Mouse (Mus musculus) limb, embryonic 15.5 days (tissue): ENCODE results near the gene Tmem131l. TPM values are rescaled to one million over a fixed set of nuclear protein-coding genes. Genes with fewer than 3 reads are reported as not detected.

Experiments
- ATAC-seq: fragments of 200-750 bp; cut with Nextera tagmentation; 2 replicates; pipeline ENCODE4 v1.8.0; 2017; ENCODE audit warnings: low read depth, moderate TSS enrichment; ENCODE audit not compliant: insufficient number of reproducible peaks, low FRiP score, low TSS enrichment
- H3K27ac ChIP-seq: fragments of 300-500 bp; sonication (generic); 2 replicates; pipeline ENCODE4 v1.5.1; 2015; ENCODE audit warnings: moderate library complexity, mild to moderate bottlenecking, inconsistent platforms
- H3K27me3 ChIP-seq: fragments of 300-500 bp; sonication (generic); 2 replicates; pipeline ENCODE4 v1.6.1; 2015; ENCODE audit warnings: inconsistent platforms
- H3K36me3 ChIP-seq: fragments of 300-500 bp; sonication (generic); 2 replicates; pipeline ENCODE4 v1.6.1; 2015; ENCODE audit warnings: inconsistent platforms
- H3K4me1 ChIP-seq: fragments of 300-500 bp; sonication (generic); 2 replicates; pipeline ENCODE4 v1.6.1; 2015; ENCODE audit warnings: inconsistent platforms
- H3K4me2 ChIP-seq: fragments of 300-500 bp; sonication (generic); 2 replicates; pipeline ENCODE4 v1.6.1; 2015; ENCODE audit warnings: mild to moderate bottlenecking, inconsistent platforms
- H3K4me3 ChIP-seq: fragments of 300-500 bp; sonication (generic); 2 replicates; pipeline ENCODE4 v1.5.1; 2015; ENCODE audit warnings: mild to moderate bottlenecking, inconsistent platforms
- H3K9ac ChIP-seq: fragments of 300-500 bp; sonication (generic); 2 replicates; pipeline ENCODE4 v1.6.1; 2015; ENCODE audit warnings: inconsistent platforms
- H3K9me3 ChIP-seq: fragments of 300-500 bp; sonication (generic); 2 replicates; pipeline ENCODE4 v1.6.1; 2016; ENCODE audit warnings: inconsistent platforms
- WGBS: fragments of 180-500 bp; shearing (Covaris S2); methylation state at CpG from one replicate; pipeline ENCODE4 v1.1.7; 2015; 5-methylcytosine and 5-hydroxymethylcytosine counted together
- polyA plus RNA-seq: library from polyadenylated mRNA; unstranded; fragments of >200 nt; fragmentation: Nextera tagmentation; extraction: Ambion mirVana; gene quantifications from 2 replicates; pipeline ENCODE4 v1.2.1, GENCODE M21; 2015

Tmem131l gene
- 47.9 and 51.4 TPM in 2 replicates for polyA plus RNA-seq

DNA sequence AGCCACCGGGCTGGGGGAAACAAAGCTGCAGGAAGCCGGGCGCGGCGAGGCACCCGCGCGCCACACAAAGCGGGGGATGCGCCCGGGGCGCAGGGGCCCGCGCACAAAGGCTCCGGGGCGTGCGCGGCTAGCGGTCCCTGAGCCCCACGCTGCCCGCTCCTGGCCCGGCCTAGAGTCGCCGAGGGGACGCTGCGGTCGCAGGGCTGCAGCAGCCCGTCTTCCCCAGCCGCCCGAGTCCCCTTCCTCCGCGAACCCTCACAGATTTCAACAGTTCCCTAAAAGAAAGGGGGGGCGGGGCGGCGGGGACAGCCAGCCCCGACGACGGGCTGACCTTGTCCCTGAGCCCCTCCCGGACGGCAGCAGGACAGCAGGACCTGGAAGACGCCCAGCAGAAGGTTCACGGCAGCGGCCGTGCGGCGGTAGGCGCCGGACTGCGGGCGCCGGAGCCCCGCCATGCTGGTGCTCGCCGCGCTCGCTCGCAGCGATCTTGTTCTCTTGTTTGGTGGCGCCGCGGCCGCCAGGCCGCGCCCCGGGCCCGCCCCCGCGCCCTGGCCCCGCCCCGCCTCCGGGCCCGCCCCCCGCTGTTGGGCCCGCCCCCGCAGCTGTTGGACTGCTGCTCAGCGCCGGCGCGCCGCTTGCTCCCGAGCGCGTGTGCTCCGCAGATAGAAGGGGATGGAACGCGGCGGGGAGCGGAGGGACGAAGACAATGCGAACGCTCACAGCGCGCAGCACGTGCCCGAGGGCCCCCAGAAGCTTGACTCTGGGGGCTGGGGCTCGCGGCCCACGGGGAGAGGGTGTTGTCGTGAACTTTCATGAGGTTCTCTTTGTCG, at the start of gene Tmem131l:
Gene Tmem131l, minus strand, starts transcription at position 530 of the 830 bp plus-strand sequence.
- peak within 1 kb of the TSS; percentile 95 for H3K4me3 ChIP-seq
- peak within 1 kb of the TSS; percentile 88 for H3K9ac ChIP-seq
- peaks cover 3% of the 10 kb centered on the region; the same call in 1 of the 2 replicates for H3K36me3 ChIP-seq
- H3K4me2 ChIP-seq = peak within 1 kb of the TSS; percentile 91
- peaks cover 14% of the 10 kb centered on the region for H3K4me1 ChIP-seq
- under 1% methylated on average over 89 of the region's 100 CpGs for WGBS
- no peaks in the 10 kb centered on the region for H3K9me3 ChIP-seq
- H3K27ac ChIP-seq = peak within 1 kb of the TSS; percentile 91
- peak; percentile 93 for ATAC-seq
- no peaks in the 10 kb centered on the region for H3K27me3 ChIP-seq

DNA sequence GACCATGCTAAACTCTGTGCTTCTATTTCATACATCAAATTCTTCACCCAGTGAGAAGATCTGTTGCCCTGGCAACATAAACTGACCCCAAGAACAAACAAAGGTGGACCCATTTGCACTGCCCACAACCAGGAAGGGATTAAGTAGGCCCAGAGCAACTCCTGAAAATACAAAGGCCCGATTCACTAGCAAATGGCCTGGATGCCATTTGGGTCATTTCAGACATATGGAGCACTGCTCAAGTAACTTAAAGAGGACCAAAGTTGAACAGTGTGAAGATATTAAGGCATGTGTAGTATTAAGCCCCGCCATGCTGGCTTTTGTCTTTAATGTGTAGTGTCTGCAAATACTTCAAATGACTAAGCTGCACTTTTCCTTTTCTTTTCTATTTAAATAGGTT, 46.9 kb upstream of the Tmem131l start:
- Histone ChIP-seq H3K9ac (no peak overlapping the region), H3K27me3 (no peaks in the 10 kb centered on the region), H3K9me3 (no peaks in the 10 kb centered on the region), H3K27ac (no peak overlapping the region), H3K36me3 (no peaks in the 10 kb centered on the region), H3K4me1 (no peaks in the 10 kb centered on the region), H3K4me3 (no peak overlapping the region), H3K4me2 (no peak overlapping the region)
- 68% methylated on average over 2 of the region's 2 CpGs for WGBS
- no peak for ATAC-seq

DNA sequence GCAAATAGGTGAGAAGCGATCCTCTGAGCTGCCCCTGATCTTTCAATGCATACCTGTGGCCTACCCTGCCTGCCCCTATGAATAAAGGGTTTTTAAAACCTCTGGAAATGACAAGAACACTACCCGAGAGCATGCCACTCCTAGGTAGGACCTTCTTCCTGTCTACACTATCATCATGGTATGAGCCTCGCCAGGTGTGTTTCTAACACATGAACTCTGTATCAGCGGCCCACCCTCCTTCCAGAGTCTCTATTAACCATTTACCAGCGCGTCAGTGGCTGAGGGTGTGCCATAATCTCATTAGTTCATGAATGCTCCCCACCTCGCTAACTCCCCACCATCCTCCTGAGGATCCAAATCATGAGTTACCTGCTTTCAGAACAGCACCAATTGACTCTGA, 46.4 kb upstream of the Tmem131l start:
- Histone ChIP-seq H3K36me3 (no peaks in the 10 kb centered on the region), H3K4me1 (no peaks in the 10 kb centered on the region), H3K4me3 (no peak overlapping the region), H3K4me2 (no peak overlapping the region), H3K9ac (no peak overlapping the region), H3K9me3 (no peaks in the 10 kb centered on the region), H3K27ac (no peak overlapping the region), H3K27me3 (no peaks in the 10 kb centered on the region)
- no peak for ATAC-seq
- 86% methylated on average over 7 of the region's 7 CpGs for WGBS

DNA sequence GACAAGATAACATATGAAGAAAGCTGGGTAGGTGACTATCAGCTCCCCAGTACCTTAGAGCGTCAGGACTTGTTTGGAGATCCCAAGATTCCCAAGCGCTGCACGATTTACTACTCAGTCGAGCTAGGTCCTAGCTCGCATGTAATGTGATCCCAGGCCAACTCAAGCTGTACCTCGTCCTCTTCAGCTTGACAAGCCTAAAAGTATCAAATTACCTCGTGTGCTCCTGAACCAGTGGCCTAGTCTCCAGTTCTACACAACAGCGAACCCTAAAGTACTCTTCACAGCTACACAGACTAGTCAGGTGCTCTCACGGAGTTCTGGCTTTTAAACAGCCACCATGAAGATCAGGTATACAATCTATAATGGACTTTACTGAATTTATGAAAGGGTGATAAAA, 45.5 kb upstream of the Tmem131l start:
- H3K4me3 ChIP-seq = no peak overlapping the region
- H3K9ac ChIP-seq = no peak overlapping the region
- H3K4me1 ChIP-seq = no peaks in the 10 kb centered on the region
- H3K27me3 ChIP-seq = no peaks in the 10 kb centered on the region
- no peaks in the 10 kb centered on the region for H3K9me3 ChIP-seq
- WGBS = 23% methylated on average over 9 of the region's 9 CpGs
- no peak overlapping the region for H3K4me2 ChIP-seq
- no peaks in the 10 kb centered on the region for H3K36me3 ChIP-seq
- no peak for ATAC-seq
- H3K27ac ChIP-seq = no peak overlapping the region

DNA sequence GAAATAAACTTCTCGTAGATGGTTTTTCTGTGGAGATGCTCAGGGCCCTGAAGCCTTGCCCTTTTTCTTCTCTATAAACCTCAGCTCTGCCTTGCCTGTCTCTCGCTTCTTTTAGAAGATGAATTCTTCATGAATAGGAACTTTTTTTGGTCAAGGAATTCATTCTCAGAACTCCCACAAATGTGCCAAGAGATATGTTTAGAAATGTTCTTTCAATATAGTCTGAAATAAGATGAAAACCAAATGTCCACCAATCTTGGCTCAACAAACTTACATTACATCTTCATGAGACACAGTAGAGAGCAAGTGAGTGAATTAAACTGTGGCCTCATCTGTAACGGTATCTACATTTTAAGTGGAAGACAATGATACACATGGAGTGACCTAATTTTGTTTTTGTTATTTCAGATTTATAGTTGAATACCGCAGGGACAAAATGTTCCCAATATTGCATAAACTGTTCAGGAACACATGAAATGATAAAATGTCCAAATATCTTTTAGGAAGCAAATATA, 41.3 kb upstream of the Tmem131l start:
- Histone ChIP-seq H3K9ac (no peak overlapping the region), H3K36me3 (no peaks in the 10 kb centered on the region), H3K27me3 (no peaks in the 10 kb centered on the region), H3K9me3 (no peaks in the 10 kb centered on the region), H3K27ac (no peak overlapping the region), H3K4me2 (no peak overlapping the region), H3K4me3 (no peak overlapping the region), H3K4me1 (no peaks in the 10 kb centered on the region)
- ATAC-seq = no peak
- WGBS = 76% methylated on average over 4 of the region's 4 CpGs

DNA sequence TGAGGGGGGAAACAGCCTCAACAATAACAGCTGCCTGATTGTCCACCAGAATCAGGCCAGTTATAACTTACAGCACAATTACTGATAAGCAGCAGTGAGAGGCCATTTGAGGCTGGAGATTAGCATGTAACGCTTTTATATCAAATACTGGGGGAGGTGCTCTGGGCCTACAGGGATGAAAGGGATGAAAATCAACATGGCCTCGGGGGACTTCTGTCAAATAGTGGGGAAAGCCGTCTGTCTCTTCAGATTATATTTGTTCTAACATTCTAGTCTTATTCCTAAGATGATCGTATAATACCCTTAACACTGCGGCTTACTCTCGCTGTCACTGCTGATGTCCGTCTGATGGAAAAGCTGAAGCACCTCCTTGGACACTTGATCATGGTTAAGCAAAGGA, 40.1 kb upstream of the Tmem131l start:
- no peaks in the 10 kb centered on the region for H3K4me1 ChIP-seq
- H3K27me3 ChIP-seq = no peaks in the 10 kb centered on the region
- no peak overlapping the region for H3K4me3 ChIP-seq
- H3K9me3 ChIP-seq = no peaks in the 10 kb centered on the region
- no peak overlapping the region for H3K4me2 ChIP-seq
- no peak overlapping the region for H3K27ac ChIP-seq
- WGBS = 85% methylated on average over 7 of the region's 7 CpGs
- no peak for ATAC-seq
- H3K36me3 ChIP-seq = no peaks in the 10 kb centered on the region
- no peak overlapping the region for H3K9ac ChIP-seq

DNA sequence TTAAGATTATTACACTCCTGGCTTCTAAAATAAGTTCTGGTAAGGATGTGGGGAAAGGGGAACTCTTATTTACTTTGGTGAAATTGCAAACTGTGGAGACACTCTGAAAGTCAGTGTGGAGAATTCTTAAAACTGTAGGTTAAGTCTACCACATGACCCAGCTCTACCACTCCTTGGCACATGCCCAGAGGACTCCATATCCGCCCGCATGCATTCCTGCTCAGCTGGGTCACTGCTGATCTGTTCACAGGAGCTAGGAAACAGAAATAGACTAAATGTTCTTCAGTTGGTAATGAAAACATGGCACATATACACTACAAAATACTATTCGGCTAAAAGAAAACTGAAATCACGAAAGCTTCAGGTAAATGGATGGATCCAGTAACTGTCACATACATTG, 37.5 kb upstream of the Tmem131l start:
- 75% methylated on average over 4 of the region's 4 CpGs for WGBS
- H3K9ac ChIP-seq = no peak overlapping the region
- no peaks in the 10 kb centered on the region for H3K4me1 ChIP-seq
- no peak for ATAC-seq
- no peaks in the 10 kb centered on the region for H3K27me3 ChIP-seq
- no peak overlapping the region for H3K4me3 ChIP-seq
- no peak overlapping the region for H3K4me2 ChIP-seq
- H3K36me3 ChIP-seq = no peaks in the 10 kb centered on the region
- no peaks in the 10 kb centered on the region for H3K9me3 ChIP-seq
- H3K27ac ChIP-seq = no peak overlapping the region

DNA sequence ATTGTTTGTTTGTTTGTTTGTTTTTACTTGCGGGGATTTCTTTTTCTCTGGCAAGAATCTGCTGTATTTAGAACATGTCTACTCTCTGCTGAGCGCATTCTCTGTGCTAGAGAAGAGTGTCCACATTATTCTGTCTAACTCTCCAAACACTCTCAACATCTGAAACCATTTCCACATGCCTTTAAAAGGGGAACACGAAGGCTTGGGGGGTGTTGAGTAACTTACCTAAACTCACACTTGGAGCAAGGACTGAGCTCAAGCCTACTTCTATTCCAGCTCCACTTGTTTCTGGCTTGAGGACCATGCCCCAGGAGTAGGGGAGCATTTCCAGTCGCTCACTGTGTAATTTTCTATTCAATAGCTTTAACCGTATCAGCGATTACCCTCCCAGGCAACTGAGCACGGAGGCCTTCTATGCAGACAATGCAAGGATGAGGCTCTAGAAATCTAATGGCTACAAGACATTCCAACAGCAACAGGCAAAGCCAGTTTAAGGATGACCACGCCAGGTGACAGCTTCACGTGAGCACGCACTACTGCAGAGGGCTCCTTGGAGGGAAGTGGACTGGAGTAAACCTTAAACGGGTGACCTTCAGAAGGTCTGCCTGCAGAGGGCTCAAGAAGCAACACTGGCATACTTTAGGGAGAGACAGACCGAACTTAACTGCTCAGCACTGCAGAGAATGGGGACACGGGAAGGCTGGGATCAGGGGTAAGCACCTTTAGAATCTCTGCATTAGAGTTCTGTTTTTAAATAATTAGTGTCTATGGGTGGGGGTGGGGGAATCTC, 36.8 kb upstream of the Tmem131l start:
- Histone ChIP-seq H3K36me3 (no peaks in the 10 kb centered on the region), H3K27ac (no peak overlapping the region), H3K9ac (no peak overlapping the region), H3K4me3 (no peak overlapping the region), H3K9me3 (no peaks in the 10 kb centered on the region), H3K4me1 (no peaks in the 10 kb centered on the region), H3K27me3 (no peaks in the 10 kb centered on the region), H3K4me2 (no peak overlapping the region)
- 79% methylated on average over 13 of the region's 13 CpGs for WGBS
- no peak for ATAC-seq

DNA sequence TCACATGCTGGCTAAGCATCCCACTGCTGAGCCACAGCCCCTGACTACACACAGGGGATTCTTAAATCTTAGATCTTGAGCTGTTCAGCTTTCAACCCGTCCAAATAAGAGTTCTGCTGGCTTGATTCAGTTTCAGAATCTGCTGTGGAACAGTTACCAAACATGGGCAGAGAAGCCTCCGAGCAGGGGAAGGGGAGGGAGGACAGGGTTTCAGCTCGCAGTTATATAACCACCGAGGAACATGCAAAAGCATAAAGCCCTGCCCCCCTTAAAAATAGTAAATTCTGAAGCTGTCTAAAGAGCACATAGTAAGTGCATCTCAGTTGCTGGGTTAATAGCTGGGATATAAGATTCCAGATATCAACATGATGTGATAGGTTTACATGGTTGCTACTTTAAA, 35.5 kb upstream of the Tmem131l start:
- H3K27me3 ChIP-seq = no peaks in the 10 kb centered on the region
- no peak overlapping the region for H3K9ac ChIP-seq
- H3K4me3 ChIP-seq = no peak overlapping the region
- H3K27ac ChIP-seq = no peak overlapping the region
- no peak for ATAC-seq
- H3K36me3 ChIP-seq = no peaks in the 10 kb centered on the region
- no peaks in the 10 kb centered on the region for H3K4me1 ChIP-seq
- WGBS = 47% methylated on average over 4 of the region's 4 CpGs
- no peak overlapping the region for H3K4me2 ChIP-seq
- H3K9me3 ChIP-seq = no peaks in the 10 kb centered on the region

DNA sequence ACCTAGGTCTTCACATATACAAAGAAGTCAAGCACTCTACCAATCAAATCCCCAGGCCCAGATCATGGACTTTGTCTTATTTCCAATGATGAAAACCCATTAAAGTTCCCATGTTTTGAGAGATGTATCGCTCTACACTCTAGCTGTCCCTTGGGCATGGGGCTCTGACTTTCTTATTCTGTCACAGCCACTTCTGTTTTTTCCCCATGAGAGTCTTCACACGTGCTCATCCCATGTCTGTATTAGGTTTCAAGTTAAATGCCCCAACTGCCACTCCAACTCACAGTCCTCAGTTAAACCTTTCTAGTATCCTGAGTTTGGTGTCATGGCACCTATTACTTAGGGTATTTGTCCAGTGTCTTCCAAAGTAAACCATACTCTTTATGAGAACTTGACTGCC, 34.8 kb upstream of the Tmem131l start:
- H3K27ac ChIP-seq = no peak overlapping the region
- H3K4me3 ChIP-seq = no peak overlapping the region
- H3K9ac ChIP-seq = no peak overlapping the region
- no peaks in the 10 kb centered on the region for H3K4me1 ChIP-seq
- ATAC-seq = no peak
- no peaks in the 10 kb centered on the region for H3K36me3 ChIP-seq
- H3K4me2 ChIP-seq = no peak overlapping the region
- 90% methylated on average over 2 of the region's 2 CpGs for WGBS
- no peaks in the 10 kb centered on the region for H3K27me3 ChIP-seq
- no peaks in the 10 kb centered on the region for H3K9me3 ChIP-seq

DNA sequence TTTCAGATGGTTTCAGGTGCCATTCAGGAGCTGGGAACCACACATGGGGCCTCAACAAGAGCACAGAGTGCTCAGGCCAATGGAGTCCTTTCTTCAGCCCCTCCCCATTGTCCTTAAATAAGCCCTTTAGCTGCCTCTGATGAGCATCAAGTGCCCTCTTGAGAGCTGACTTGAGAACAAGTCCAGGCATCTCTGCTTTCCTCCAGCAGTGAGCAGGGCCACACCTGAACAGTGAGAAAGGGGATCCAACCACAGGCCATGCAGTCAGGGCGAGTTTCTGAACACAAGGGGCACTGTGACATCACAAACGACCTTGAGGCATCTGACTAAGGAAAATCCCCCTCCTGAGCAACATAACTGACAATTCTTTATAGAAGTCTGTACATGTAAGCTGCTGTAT, 31.7 kb upstream of the Tmem131l start:
- Histone ChIP-seq H3K27me3 (no peaks in the 10 kb centered on the region), H3K4me3 (no peak overlapping the region), H3K9me3 (no peaks in the 10 kb centered on the region), H3K9ac (no peak overlapping the region), H3K4me2 (no peak overlapping the region), H3K4me1 (no peaks in the 10 kb centered on the region), H3K27ac (no peak overlapping the region), H3K36me3 (no peaks in the 10 kb centered on the region)
- 17% methylated on average over 2 of the region's 2 CpGs for WGBS
- ATAC-seq = no peak

DNA sequence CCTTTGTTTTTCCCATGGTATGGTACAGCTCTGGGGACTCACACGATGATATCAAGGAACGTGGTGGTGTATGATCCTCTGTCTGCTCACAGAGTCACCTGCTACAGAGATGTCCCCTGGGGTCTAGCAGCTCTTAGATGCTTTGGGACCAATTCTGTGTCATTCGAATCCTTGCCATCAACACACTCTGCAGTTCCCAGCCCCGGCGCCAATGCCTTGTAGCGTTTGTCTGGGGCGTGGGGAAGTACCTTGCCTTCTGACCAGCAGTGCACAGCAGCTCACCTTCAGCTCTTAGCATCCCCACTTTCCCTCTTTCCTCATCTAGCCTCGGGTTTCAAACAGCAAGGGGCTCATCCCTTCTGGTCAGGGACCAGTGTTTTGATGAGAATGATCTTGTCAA, 30.8 kb upstream of the Tmem131l start:
- Histone ChIP-seq H3K36me3 (no peaks in the 10 kb centered on the region), H3K9me3 (no peaks in the 10 kb centered on the region), H3K9ac (no peak overlapping the region), H3K4me3 (no peak overlapping the region), H3K4me2 (no peak overlapping the region), H3K27ac (no peak overlapping the region), H3K27me3 (no peaks in the 10 kb centered on the region), H3K4me1 (no peaks in the 10 kb centered on the region)
- no peak for ATAC-seq
- WGBS = 83% methylated on average over 8 of the region's 8 CpGs
